Mouse (Mus musculus) kidney, postnatal 0 days (tissue): ENCODE results near the gene Pcnp. TPM values are rescaled to one million over a fixed set of nuclear protein-coding genes. Genes with fewer than 3 reads are reported as not detected.

Source experiments
- ATAC-seq: fragments of 200-750 bp; cut with Nextera tagmentation; replicated peaks from 2 replicates; pipeline ENCODE4 v1.8.0; 2017; ENCODE audit warnings: low read depth, moderate number of reproducible peaks, moderate TSS enrichment, moderate library complexity; ENCODE audit not compliant: low FRiP score
- DNase-seq: peaks from one replicate; pipeline ENCODE4 v3.0.0-alpha.2; 2016; ENCODE audit warnings: low spot score
- H3K27ac ChIP-seq: fragments of 300-500 bp; sonication (generic); 2 replicates; pipeline ENCODE4 v1.5.1; 2014; ENCODE audit warnings: mild to moderate bottlenecking
- H3K27me3 ChIP-seq: fragments of 300-500 bp; sonication (generic); 2 replicates; pipeline ENCODE4 v1.6.1; 2014; ENCODE audit warnings: low read length, mixed read lengths; ENCODE audit not compliant: insufficient read depth
- H3K36me3 ChIP-seq: fragments of 300-500 bp; sonication (generic); 2 replicates; pipeline ENCODE4 v1.6.1; 2014; ENCODE audit warnings: low read length, mixed read lengths; ENCODE audit not compliant: insufficient read depth
- H3K4me1 ChIP-seq: fragments of 300-500 bp; sonication (generic); replicated peaks from 2 replicates; pipeline ENCODE4 v1.6.1; 2014; ENCODE audit warnings: antibody characterized with exemption, low read length, mixed read lengths; ENCODE audit not compliant: insufficient read depth
- H3K4me2 ChIP-seq: fragments of 300-500 bp; sonication (generic); 2 replicates; pipeline ENCODE4 v1.6.1; 2014; ENCODE audit warnings: mild to moderate bottlenecking, low read length, moderate library complexity, mixed read lengths
- H3K4me3 ChIP-seq: fragments of 300-500 bp; sonication (generic); replicated peaks from 2 replicates; pipeline ENCODE4 v1.5.1; 2014; ENCODE audit warnings: low read depth, low read length
- H3K9ac ChIP-seq: fragments of 300-500 bp; sonication (generic); 2 replicates; pipeline ENCODE4 v1.6.1; 2014; ENCODE audit warnings: low read depth, low read length
- H3K9me3 ChIP-seq: fragments of 300-500 bp; sonication (generic); replicated peaks from 2 replicates; pipeline ENCODE4 v1.6.1; 2016; ENCODE audit warnings: low read length, inconsistent platforms, mixed read lengths
- CTCF ChIP-seq: IDR thresholded peaks from 2 replicates; pipeline ENCODE4 v1.5.1; 2016; ENCODE audit warnings: antibody characterized with exemption, low read depth, mild to moderate bottlenecking, moderate library complexity
- WGBS: fragments of 180-500 bp; shearing (Covaris S2); extraction: QIAGEN DNeasy Blood & Tissue Kit; methylation state at CpG from one replicate; pipeline ENCODE4 v1.1.7; 2014; 5-methylcytosine and 5-hydroxymethylcytosine counted together
- polyA plus RNA-seq: library from polyadenylated mRNA; unstranded; fragments of >200 nt; fragmentation: Nextera tagmentation; extraction: Ambion mirVana; gene quantifications from 2 replicates; pipeline ENCODE4 v1.2.1, GENCODE M21; 2015

Gene Pcnp
- polyA plus RNA-seq, 1 experiment from 2014 or later = 201 TPM

DNA sequence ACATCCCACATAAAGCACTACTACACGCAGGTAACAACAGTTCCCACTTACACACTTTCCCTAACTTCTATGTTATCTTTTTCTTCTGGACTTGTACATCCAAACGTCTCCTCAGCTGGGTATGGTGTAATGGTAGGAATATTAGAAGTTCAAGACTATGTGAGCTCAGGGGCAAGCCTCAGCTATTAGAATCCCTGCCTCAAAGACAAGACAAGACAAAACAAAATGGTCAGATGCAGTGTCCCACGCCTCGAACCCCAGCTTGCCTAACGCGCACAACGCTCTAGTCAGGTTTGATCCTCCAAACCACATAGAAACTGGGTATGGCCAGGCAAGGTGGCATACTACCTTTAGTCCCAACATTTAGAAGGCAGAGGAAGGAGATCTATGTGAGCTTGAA lies 9.9 kb downstream of the Pcnp start:
- H3K4me3 ChIP-seq = no peak overlapping the region
- H3K4me2 ChIP-seq = no peak overlapping the region
- DNase-seq (no peak), ATAC-seq (no peak)
- no peak for TF ChIP-seq CTCF
- H3K27me3 ChIP-seq = no peaks in the 10 kb centered on the region
- H3K9ac ChIP-seq = no peak overlapping the region
- WGBS = 96% methylated on average over 7 of the region's 7 CpGs
- H3K9me3 ChIP-seq = no peaks in the 10 kb centered on the region
- no peak overlapping the region for H3K27ac ChIP-seq
- H3K36me3 ChIP-seq = peaks cover 22% of the 10 kb centered on the region
- H3K4me1 ChIP-seq = no peaks in the 10 kb centered on the region

DNA sequence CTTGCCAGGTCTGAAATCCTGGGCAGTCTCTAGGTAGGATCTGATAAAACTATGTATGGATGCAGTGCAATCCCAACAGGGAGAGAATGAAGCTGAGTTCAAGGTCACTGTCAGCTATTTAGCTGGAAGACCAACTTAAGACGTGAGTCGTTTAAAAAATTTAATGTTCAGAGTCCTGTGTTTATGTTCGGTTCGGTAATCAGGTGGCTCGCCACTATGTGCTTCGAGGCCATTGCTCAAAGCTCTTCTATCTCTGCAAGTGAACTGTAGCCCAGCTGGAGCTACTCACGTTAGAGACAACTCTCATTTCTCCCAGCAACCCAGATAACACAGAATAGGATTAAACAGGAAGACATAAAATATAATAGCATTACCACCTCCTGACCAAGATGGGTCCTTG lies 15.5 kb downstream of the Pcnp start:
- ATAC-seq (no peak), DNase-seq (peak; percentile 24)
- H3K36me3 ChIP-seq = peaks cover 17% of the 10 kb centered on the region
- H3K27ac ChIP-seq = no peak overlapping the region
- no peaks in the 10 kb centered on the region for H3K27me3 ChIP-seq
- no peak overlapping the region for H3K4me2 ChIP-seq
- H3K4me1 ChIP-seq = no peaks in the 10 kb centered on the region
- 64% methylated on average over 7 of the region's 7 CpGs for WGBS
- no peak overlapping the region for H3K9ac ChIP-seq
- no peaks in the 10 kb centered on the region for H3K9me3 ChIP-seq
- TF ChIP-seq CTCF = no peak
- no peak overlapping the region for H3K4me3 ChIP-seq

DNA sequence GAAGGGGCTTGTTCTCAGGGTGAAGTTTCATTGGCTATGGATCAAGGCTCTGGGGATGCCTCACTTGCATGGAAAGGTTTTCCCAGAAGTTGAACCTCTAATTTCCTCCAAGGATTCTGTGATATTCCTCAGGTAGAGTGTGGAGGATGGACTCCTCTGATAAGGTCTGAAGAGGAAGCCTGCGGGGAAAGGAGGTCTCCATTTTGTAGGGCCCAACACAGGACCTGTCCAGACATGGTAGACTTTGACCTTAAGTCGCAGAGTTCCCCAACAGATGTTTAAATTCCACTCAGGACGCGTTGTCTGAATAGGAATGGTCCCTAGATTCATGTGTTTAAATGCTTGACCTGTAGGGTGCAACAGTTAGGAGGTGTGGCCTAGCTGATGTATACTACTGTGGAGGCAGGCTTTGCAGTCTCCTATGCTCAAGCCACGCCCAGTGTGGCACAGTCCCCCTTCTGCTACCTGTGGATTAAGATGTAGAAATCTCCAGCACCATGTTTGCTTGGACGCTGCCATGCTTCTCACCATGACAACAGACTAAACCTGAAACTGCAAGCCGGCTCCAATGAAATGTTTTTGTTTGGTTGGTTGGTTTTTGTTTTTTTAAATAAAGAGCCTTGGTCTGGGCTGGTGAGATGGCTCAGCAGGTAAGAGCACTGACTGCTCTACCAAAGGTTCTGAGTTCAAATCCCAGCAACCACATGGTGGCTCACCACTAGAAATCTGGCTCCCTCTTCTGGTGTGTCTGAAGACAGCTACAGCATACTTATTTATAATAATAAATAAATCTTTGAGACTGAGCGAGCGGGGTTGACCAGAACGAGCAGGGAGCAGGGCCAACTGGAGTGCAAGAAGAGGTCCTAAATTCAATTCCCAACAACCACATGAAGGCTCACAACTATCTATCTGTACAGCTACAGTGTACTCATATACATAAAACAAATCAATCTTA lies 16.5 kb downstream of the Pcnp start:
- ATAC-seq (peak; percentile 57), DNase-seq (no peak)
- peaks cover 9% of the 10 kb centered on the region for H3K36me3 ChIP-seq
- H3K27me3 ChIP-seq = no peaks in the 10 kb centered on the region
- no peak overlapping the region for H3K4me3 ChIP-seq
- no peaks in the 10 kb centered on the region for H3K4me1 ChIP-seq
- H3K4me2 ChIP-seq = no peak overlapping the region
- H3K27ac ChIP-seq = no peak overlapping the region
- WGBS = 87% methylated on average over 10 of the region's 10 CpGs
- 0 out of 2 replicates have a peak, but pooled peaks have one; percentile 1 for TF ChIP-seq CTCF
- H3K9ac ChIP-seq = no peak overlapping the region
- H3K9me3 ChIP-seq = no peaks in the 10 kb centered on the region

DNA sequence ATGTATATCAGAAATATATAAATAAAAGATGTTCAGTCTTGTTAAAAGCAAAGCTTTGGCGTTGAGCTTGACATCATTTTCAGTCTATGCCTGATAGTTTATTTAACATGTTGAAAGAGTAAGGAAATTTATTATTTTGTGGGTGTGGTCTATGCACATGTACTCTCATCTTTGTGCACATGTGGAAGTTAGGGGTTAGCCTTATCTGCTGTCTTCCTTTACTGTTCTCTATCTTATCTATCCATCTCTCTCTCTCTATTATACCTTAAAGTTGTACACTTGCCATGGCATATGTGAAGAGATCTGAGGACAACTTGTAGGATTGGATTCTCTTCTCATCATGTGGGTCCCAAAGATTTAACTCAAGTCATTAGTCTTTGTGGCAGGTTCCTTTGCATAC lies 20.7 kb downstream of the Pcnp start:
- no peak for DNase-seq
- Histone ChIP-seq H3K9me3 (no peaks in the 10 kb centered on the region), H3K9ac (no peak overlapping the region), H3K4me1 (no peaks in the 10 kb centered on the region), H3K4me2 (no peak overlapping the region), H3K27me3 (no peaks in the 10 kb centered on the region), H3K27ac (no peak overlapping the region), H3K4me3 (no peak overlapping the region), H3K36me3 (peaks cover 19% of the 10 kb centered on the region)
- WGBS = 86% methylated on average over 1 of the region's 1 CpGs
- no peak for TF ChIP-seq CTCF
- no peak for ATAC-seq

DNA sequence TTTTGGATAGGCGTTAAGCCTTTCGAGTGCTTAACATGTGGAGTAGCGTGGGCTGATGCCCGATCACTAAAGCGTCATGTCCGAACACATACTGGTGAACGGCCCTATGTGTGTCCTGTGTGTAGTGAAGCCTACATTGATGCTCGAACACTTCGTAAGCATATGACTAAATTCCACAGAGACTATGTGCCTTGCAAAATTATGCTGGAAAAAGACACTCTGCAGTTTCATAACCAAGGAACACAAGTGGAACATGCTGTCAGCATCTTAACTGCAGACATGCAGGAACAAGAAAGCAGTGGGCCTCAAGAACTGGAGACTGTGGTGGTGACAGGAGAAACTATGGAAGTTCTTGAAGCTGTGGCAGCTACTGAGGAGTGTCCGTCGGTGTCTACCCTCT lies 22.7 kb downstream of the Pcnp start:
- no peak overlapping the region for H3K4me2 ChIP-seq
- H3K9me3 ChIP-seq = no peaks in the 10 kb centered on the region
- no peak overlapping the region for H3K4me3 ChIP-seq
- H3K9ac ChIP-seq = no peak overlapping the region
- TF ChIP-seq CTCF = no peak
- no peak overlapping the region for H3K27ac ChIP-seq
- no peak for ATAC-seq
- 95% methylated on average over 11 of the region's 11 CpGs for WGBS
- no peaks in the 10 kb centered on the region for H3K27me3 ChIP-seq
- H3K36me3 ChIP-seq = peaks cover 24% of the 10 kb centered on the region
- no peak for DNase-seq
- no peaks in the 10 kb centered on the region for H3K4me1 ChIP-seq

DNA sequence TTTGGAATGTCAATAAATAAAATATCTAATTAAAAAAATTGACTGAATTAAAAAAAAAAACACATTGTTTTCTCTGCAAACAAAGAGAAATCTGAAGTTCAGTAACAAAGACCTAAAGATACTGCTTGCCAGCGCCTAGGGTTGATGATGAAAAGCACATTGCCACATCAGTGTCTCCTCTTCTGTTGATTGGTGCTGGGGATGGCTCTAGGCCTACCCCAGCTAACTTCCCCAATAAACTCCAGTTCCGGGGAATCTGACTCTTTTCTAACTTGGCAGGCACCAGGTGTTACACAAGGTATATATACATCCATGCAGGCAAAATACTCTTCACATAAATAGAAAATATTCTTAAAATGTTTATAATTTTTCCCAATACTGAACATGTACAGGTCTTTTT lies 35.3 kb downstream of the Pcnp start:
- Histone ChIP-seq H3K4me3 (no peak overlapping the region), H3K27ac (no peak overlapping the region), H3K9ac (no peak overlapping the region), H3K9me3 (no peaks in the 10 kb centered on the region), H3K4me1 (no peaks in the 10 kb centered on the region), H3K27me3 (no peaks in the 10 kb centered on the region), H3K36me3 (peaks cover 23% of the 10 kb centered on the region), H3K4me2 (no peak overlapping the region)
- WGBS = 93% methylated on average over 2 of the region's 2 CpGs
- no peak for ATAC-seq
- no peak for TF ChIP-seq CTCF
- DNase-seq = no peak

DNA sequence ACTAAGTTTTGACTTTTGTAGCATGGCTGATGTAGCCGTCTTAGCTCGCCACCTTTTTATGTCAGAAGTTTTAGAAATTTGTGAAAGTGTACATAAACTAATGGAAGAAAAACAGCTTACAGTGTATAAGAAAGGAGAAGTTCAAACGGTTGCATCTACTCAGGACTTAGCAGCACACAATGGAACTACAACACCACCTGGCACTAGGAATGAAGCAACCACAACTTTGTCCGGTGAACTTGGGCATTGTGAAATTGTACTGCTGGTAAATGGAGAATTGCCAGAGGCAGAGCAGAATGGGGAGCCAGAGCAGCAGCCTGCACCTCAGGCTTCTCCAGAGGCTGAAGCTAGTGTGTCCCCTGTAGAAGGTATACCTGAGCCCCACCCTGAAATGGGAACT lies 39.2 kb downstream of the Pcnp start:
- TF ChIP-seq CTCF = no peak
- H3K4me2 ChIP-seq = no peak overlapping the region
- no peaks in the 10 kb centered on the region for H3K4me1 ChIP-seq
- no peak overlapping the region for H3K4me3 ChIP-seq
- 93% methylated on average over 4 of the region's 4 CpGs for WGBS
- no peaks in the 10 kb centered on the region for H3K27me3 ChIP-seq
- peaks cover 23% of the 10 kb centered on the region for H3K36me3 ChIP-seq
- no peak overlapping the region for H3K27ac ChIP-seq
- H3K9ac ChIP-seq = no peak overlapping the region
- ATAC-seq (no peak), DNase-seq (no peak)
- no peaks in the 10 kb centered on the region for H3K9me3 ChIP-seq
